Mouse (Mus musculus) natural killer cell, adult 2 months (primary cell): ENCODE results near the gene Arap2.
"Not testable (repeated sequence)": the region's sequence is repeated elsewhere in the genome, so short reads cannot be mapped to it uniquely, and the experiment has no call there.

ENCODE experiments used
- DNase-seq, 2 experiments: peaks; one replicate each; pipeline ENCODE4 v3.0.0; 2022; ENCODE audit warnings: low spot score in 2 of 2

The Arap2 gene

GRCm38 (mm10) chr5:62743220-62743922 lies 22.6 kb downstream of the Arap2 start:
- no peak for DNase-seq

GRCm38 (mm10) chr5:62739451-62740415 lies 26.2 kb downstream of the Arap2 start:
- DNase-seq: no peak

GRCm38 (mm10) chr5:62730573-62730972 lies 35.4 kb downstream of the Arap2 start:
- not testable (repeated sequence) for DNase-seq

- no peak for DNase-seq
Observed at GRCm38 (mm10) chr5:62725551-62725950, 40.4 kb downstream of the Arap2 start.

GRCm38 (mm10) chr5:62723261-62724105 lies 42.5 kb downstream of the Arap2 start:
- peak in 1 of 2 experiments; percentile 4 for DNase-seq

- no peak for DNase-seq
Observed at GRCm38 (mm10) chr5:62716468-62716867, 49.5 kb downstream of the Arap2 start.

GRCm38 (mm10) chr5:62715977-62716376 lies 50.0 kb downstream of the Arap2 start:
- no peak for DNase-seq

- DNase-seq: no peak
Observed at GRCm38 (mm10) chr5:62715436-62715835, 50.5 kb downstream of the Arap2 start.

GRCm38 (mm10) chr5:62710955-62711354 lies 55.0 kb downstream of the Arap2 start:
- peak; percentile 3 for DNase-seq

GRCm38 (mm10) chr5:62706900-62707299 lies 59.1 kb downstream of the Arap2 start:
- DNase-seq: no peak

- DNase-seq: no peak
Observed at GRCm38 (mm10) chr5:62689965-62690364, 76.0 kb downstream of the Arap2 start.

- no peak for DNase-seq
Observed at GRCm38 (mm10) chr5:62683751-62684150, 82.2 kb downstream of the Arap2 start.

- no peak for DNase-seq
Observed at GRCm38 (mm10) chr5:62683207-62683606, 82.8 kb downstream of the Arap2 start.

- no peak for DNase-seq
Observed at GRCm38 (mm10) chr5:62677390-62677789, 88.6 kb downstream of the Arap2 start.

- DNase-seq: no peak
Observed at GRCm38 (mm10) chr5:62672736-62673436, 93.1 kb downstream of the Arap2 start.

GRCm38 (mm10) chr5:62665329-62665728 lies 100.6 kb downstream of the Arap2 start:
- DNase-seq: no peak

- no peak for DNase-seq
Observed at GRCm38 (mm10) chr5:62664847-62665246, 101.1 kb downstream of the Arap2 start.

- no peak for DNase-seq
Observed at GRCm38 (mm10) chr5:62663206-62663605, 102.8 kb downstream of the Arap2 start.

- no peak for DNase-seq
Observed at GRCm38 (mm10) chr5:62653924-62654323, 112.0 kb downstream of the Arap2 start.

- DNase-seq: no peak
Observed at GRCm38 (mm10) chr5:62642330-62642729, 123.6 kb downstream of the Arap2 start.

GRCm38 (mm10) chr5:62640501-62640900 lies 125.5 kb downstream of the Arap2 start:
- no peak for DNase-seq
